In genomic region chr5:112876846-112877390, GRCm38 (mm10) we compare ENCODE assay signal across 8 mouse cellular contexts. TPM values are rescaled to one million over a fixed set of nuclear protein-coding genes. Genes with fewer than 3 reads are reported as not detected.
DNase-seq lines count a peak whose midpoint lies in the region; ATAC-seq lines count a peak whose summit lies in the region.

No protein-coding gene starts in this region.

- DNase-seq in frontal cortex, postnatal 10 days (ENCODE audit: low spot score in 2 of 2): no peak
- DNase-seq in ovary, postnatal 14 days (ENCODE audit: low spot score): peak; percentile 41
- DNase-seq in ovary, postnatal 36 days (ENCODE audit: low spot score): no peak
- DNase-seq in cerebellum, adult 9-10 months: peak; percentile 76
- DNase-seq in induced T-regulatory cell, adult 2 months (ENCODE audit: low read depth): peak; percentile 25
- peak; percentile 64 for DNase-seq in lung, postnatal 10 days

- ATAC-seq in frontal cortex, adult (ENCODE audit: low TSS enrichment): peak; percentile 65
- no peak for ATAC-seq in inflammation-experienced regulatory T-cells, adult 6 months

RNA-seq across cellular contexts. Expression of gene Myo18b, which starts 19.2 kb away (rescaled TPM):
- polyA plus RNA-seq in inflammation-experienced regulatory T-cells, adult 6 months (2017; shearing (Covaris generic)): not detected

Comparison
In these comparisons a context has a peak if more than half of its experiments do, and no peak if none do; other contexts are left out.
1. DNase-seq: peak in ovary, postnatal 14 days (single experiment), cerebellum, adult 9-10 months (single experiment), induced T-regulatory cell, adult 2 months (single experiment) and lung, postnatal 10 days (single experiment); none in frontal cortex, postnatal 10 days (0 of 2) and ovary, postnatal 36 days (single experiment).